Mouse (Mus musculus): ENCODE measurements at regions not wholly inside any gene's neighbourhood (a gene's known extent, or its start where the extent isn't known, plus 50 kb on each side); places are given as distances from the start of the nearest gene placed in this dataset.
A peak's percentile ranks its signal among the peaks of the same experiment; 100 is the strongest.
"Not testable (repeated sequence)": the region's sequence is repeated elsewhere in the genome, so short reads cannot be mapped to it uniquely, and the experiment has no call there.

- no peak for DNase-seq
Measured at GRCm38 (mm10) chr6:37618990-37619389, 89.0 kb downstream of the Akr1d1 start.

- peak in 1 of 2 experiments; percentile 35 for DNase-seq
Measured at GRCm38 (mm10) chr6:37621364-37622029, 91.5 kb downstream of the Akr1d1 start.

- DNase-seq, result no peak
Measured at GRCm38 (mm10) chr6:37622273-37622672, 92.3 kb downstream of the Akr1d1 start.

- DNase-seq, result no peak
Measured at GRCm38 (mm10) chr6:37627206-37627605, 97.2 kb downstream of the Akr1d1 start.

GRCm38 (mm10) chr6:37633948-37634347 is 104.0 kb downstream of the Akr1d1 start:
- no peak for DNase-seq

DNA sequence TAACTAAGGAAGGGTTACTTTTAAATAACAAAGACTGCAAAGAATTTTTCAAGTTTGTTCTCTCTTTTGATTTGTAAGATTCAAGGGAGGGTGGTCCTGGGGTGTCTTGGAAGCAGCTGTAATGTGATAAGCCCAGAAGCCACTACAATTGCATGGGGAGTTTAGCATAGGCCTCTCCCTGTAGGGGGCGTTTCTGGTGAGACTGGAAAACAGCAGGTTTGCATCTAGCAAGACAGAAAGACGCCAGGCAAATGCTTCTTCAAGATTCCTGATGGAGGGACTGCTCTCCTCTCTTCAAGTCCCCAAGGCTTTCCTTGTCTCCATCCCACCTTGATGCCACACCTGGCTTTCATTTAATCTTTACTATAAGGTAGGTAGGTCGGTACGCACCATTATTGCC is 112.1 kb downstream of the Akr1d1 start:
- DNase-seq, result no peak

GRCm38 (mm10) chr6:37642701-37643121 is 112.7 kb downstream of the Akr1d1 start:
- peak; percentile 30 to 54 for DNase-seq

GRCm38 (mm10) chr6:37643176-37643575 is 113.2 kb downstream of the Akr1d1 start:
- DNase-seq, result no peak

- DNase-seq, result no peak
Measured at GRCm38 (mm10) chr6:37643718-37644117, 113.7 kb downstream of the Akr1d1 start.

DNA sequence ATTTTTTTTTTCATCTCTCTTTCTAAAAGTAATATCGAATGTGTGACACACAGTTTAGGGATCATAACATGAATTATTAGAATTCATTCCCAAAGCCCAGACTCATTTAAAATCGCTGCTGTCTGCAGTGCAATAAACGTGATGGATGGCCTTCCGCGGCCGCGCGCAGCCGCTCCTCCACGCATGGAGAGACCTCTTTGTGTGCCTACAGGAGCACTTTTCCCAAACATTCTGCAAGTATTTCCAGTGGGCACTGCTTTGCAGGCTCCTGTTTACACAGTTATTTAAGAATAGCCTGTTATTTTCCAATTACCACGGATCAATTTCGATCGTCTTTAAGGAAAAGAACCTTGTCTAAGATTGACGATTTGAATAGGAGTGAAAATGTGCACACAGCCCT is 115.6 kb downstream of the Akr1d1 start:
- peak; percentile 70 to 76 for DNase-seq

DNA sequence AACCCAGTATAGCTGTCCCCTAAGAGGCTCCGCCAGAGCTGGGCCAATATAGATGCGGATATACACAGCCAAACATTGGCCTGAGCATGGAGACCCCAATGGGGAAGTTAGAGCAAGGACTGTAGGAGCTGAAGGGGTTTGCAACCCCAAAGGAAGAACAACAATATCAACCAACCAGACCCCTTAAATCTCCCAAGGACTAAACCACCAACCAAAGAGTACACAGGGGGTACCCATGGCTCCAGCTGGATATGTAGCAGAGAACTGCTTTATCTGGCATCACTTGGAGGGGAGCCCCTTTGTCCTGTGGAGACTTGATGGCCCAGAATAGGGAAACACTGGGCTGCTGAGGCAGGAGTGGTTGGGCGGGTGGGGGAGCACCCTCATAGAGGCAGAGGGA is 127.3 kb downstream of the Akr1d1 start:
- DNase-seq, result not testable (repeated sequence)

- DNase-seq, result no peak
Measured at GRCm38 (mm10) chr6:37658021-37658650, 128.2 kb downstream of the Akr1d1 start.

- no peak for DNase-seq
Measured at GRCm38 (mm10) chr6:37662747-37663146, 132.8 kb downstream of the Akr1d1 start.

GRCm38 (mm10) chr6:37665576-37665975 is 135.6 kb downstream of the Akr1d1 start:
- peak; percentile 11 to 14 for DNase-seq

DNA sequence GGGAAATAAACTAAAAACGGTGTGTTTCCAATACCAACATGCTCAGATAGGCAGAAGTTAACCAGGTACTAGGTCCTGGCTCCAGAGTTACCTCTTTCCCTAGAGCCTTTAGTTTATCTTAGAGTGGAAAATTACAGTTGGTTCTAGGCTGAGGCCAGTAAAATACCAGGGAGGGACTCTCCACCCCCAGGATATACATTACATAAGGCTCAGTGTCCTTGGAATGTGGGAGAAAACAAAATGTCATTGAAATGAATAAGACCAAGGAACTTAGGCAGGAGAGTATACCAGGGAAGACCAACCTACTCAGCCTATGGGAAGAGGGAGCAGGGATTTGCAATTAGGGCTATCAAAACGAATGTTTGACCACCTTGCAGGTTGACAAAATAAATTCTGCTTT is 139.4 kb downstream of the Akr1d1 start:
- no peak for DNase-seq

GRCm38 (mm10) chr6:37670701-37671100 is 140.7 kb downstream of the Akr1d1 start:
- DNase-seq, result no peak

- DNase-seq, result no peak
Measured at GRCm38 (mm10) chr6:37679871-37680270, 149.9 kb downstream of the Akr1d1 start.

DNA sequence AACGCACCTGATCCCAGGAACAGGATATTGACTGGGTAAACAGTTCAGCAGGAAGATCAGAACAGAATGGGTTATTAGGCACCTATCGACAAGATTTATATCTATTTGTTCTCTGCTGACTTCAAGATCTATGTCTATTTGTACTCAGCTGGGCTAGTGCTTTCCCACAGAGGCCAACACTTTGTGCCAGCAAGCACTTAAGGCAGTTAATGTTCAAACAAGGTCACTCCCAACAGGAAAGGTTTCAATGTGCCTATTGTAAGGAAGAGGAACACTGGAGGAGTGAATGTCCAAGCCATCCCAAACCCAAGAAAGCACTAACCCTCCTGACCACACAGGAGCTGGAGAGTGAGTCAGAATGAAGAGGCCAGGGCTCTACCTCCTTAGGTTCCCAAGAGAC is 151.4 kb downstream of the Akr1d1 start:
- DNase-seq, result not testable (repeated sequence)

GRCm38 (mm10) chr6:37686094-37686493 is 156.1 kb downstream of the Akr1d1 start:
- DNase-seq, result no peak

GRCm38 (mm10) chr6:37688866-37689617 is 159.1 kb downstream of the Akr1d1 start:
- DNase-seq, result no peak

DNA sequence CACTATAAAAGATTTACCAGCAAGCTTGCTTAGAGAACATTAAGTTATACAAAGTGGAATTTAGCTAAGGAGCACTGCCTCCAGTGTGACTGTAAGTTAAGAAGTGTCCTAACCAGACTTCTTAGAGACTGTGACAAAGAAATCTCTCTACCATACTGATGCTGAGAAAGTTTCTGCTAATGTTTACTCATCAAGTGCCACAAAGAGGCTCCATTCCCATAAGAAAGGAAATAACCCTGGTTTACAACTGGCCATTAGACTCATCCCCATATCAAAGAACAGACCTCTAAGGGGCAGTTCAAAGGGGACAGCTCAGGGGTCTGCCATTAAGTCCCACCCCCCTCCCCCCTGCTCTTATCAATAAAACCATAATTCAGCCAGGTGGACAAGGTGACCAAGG is 159.7 kb downstream of the Akr1d1 start:
- DNase-seq, result no peak

DNA sequence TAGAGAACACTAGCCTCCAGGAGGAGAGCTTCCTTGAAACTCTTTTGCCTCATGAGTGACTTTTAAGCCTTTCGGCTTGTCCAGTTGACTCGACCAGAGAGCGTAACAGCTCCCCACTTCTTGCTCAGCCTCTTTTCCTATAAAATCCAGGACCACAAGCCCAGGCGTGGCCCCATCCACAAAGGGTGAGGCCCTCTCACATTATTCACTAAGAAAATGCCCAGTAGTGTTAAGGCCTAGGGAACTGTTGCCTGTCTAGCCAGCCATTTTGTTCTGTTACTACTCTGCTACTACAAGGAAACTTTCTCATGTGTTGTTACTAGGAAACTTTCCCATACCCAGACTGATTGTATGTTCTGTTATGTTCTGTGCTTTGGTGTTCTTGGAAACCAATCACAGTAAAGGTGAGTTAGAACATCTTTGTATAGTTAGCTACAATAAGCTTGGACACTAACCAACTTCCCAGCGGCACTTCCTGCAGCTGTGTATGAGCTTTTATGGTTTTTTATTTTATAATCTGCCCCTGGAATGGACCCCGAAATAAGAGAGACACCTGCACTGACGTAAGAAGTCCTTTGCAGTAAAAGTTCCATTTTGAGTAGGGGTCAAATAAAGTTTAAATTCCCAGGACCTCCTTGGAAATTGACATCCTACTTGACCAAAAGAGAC is 162.1 kb downstream of the Akr1d1 start:
- DNase-seq, result no peak

DNA sequence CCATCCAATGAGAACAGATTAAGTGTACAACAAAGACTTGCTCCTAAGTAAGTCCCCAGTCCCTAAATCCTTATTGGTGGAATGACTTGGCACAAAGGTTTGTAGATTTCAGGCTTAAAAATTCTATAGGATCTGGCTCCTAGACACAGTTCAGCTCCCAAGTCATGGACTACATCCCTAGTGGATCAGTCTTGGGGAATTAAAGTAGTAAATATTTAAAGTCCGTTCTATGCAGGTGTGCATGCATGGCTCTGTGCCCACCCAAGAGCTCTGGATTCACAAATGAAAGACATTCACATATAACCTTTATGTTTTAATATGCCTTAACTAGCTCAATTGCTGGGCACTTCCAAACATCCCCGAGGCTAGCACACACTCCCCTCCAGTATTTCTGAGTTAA is 162.8 kb downstream of the Akr1d1 start:
- no peak for DNase-seq
